In genomic region chr6:118007302-118007701, GRCm38 (mm10) we compare ENCODE assay signal across 9 mouse cellular contexts. TPM values are rescaled to one million over a fixed set of nuclear protein-coding genes. Genes with fewer than 3 reads are reported as not detected.
DNase-seq lines count a peak whose midpoint lies in the region; ATAC-seq and TF ChIP-seq lines count a peak whose summit lies in the region.
"Had no signal": no experiment of that assay in that cellular context is flagged by ENCODE, and none has a peak within 500 bp of the region (broad histone marks: within the 10 kb centered on the region; RNA-seq: fewer than 3 reads in every experiment).

No protein-coding gene starts in this region.

- peaks cover 1% of the 10 kb centered on the region; the same call in 1 of the 2 replicates for H3K27me3 ChIP-seq in kidney, adult 2 months (replicated peaks; ENCODE audit: control insufficient read depth, insufficient read depth, low read length)
- H3K27me3 ChIP-seq in neural tube, embryonic 15.5 days (replicated peaks) = peaks cover 15% of the 10 kb centered on the region

- TF ChIP-seq POLR2A in kidney, adult 2 months (IDR thresholded peaks at IDR 0.05; ENCODE audit: low read depth, low read length) = no peak

- no peak overlapping the region for H3K9ac ChIP-seq in neural tube, embryonic 15.5 days (replicated peaks)
- H3K9ac ChIP-seq: embryonic facial prominence, embryonic 15.5 days; hindbrain, embryonic 13.5 days had no signal

- no peak for ATAC-seq in neural tube, embryonic 15.5 days (ENCODE audit: low FRiP score)

- no peaks in the 10 kb centered on the region for H3K9me3 ChIP-seq in neural tube, embryonic 15.5 days (replicated peaks)
- H3K9me3 ChIP-seq: embryonic facial prominence, embryonic 15.5 days; hindbrain, embryonic 13.5 days had no signal

- peak; percentile 57 for TF ChIP-seq CTCF in kidney, adult 2 months (conservative IDR thresholded peaks at IDR 0.05; ENCODE audit: insufficient read depth, insufficient read length, low read depth, low read length)

- 50% methylated on average over 5 of the region's 5 CpGs for WGBS in kidney, adult 2 months
- 58% methylated on average over 5 of the region's 5 CpGs for WGBS in neural tube, embryonic 15.5 days

- intact Hi-C loops in left cerebral cortex, postnatal 10 days (cut with DNase I) = no loop called here

- H3K27ac ChIP-seq in kidney, adult 2 months (ENCODE audit: insufficient read depth, low read depth, low read length) = no peak overlapping the region
- H3K27ac ChIP-seq in neural tube, embryonic 15.5 days (replicated peaks) = no peak overlapping the region
- H3K27ac ChIP-seq: embryonic facial prominence, embryonic 15.5 days; hindbrain, embryonic 13.5 days had no signal

- no peaks in the 10 kb centered on the region for H3K4me1 ChIP-seq in kidney, adult 2 months (ENCODE audit: control insufficient read depth, insufficient read depth, low read length)
- H3K4me1 ChIP-seq in neural tube, embryonic 15.5 days = peaks cover 13% of the 10 kb centered on the region

- no peak overlapping the region for H3K4me3 ChIP-seq in kidney, adult 2 months (ENCODE audit: insufficient read depth, low read depth, low read length)
- H3K4me3 ChIP-seq in neural tube, embryonic 15.5 days (replicated peaks) = no peak overlapping the region
- H3K4me3 ChIP-seq: embryonic facial prominence, embryonic 15.5 days; hindbrain, embryonic 13.5 days had no signal

- H3K4me2 ChIP-seq in neural tube, embryonic 15.5 days = no peak overlapping the region
- H3K4me2 ChIP-seq: embryonic facial prominence, embryonic 15.5 days; hindbrain, embryonic 13.5 days had no signal

- no peaks in the 10 kb centered on the region for H3K36me3 ChIP-seq in kidney, adult 2 months (ENCODE audit: control insufficient read depth, insufficient read depth, low read length)
- no peaks in the 10 kb centered on the region for H3K36me3 ChIP-seq in neural tube, embryonic 15.5 days
- H3K36me3 ChIP-seq: embryonic facial prominence, embryonic 15.5 days; hindbrain, embryonic 13.5 days had no signal

- DNase-seq in kidney, adult 2 months = peak; percentile 9
- DNase-seq in kidney, adult 11 months = no peak
- peak; percentile 54 for DNase-seq in 416B (ENCODE audit: low read depth)
- peak; percentile 50 to 54 for DNase-seq in B cell, adult 2 months
- peak; percentile 39 for DNase-seq in embryo, embryonic 10.5 days (ENCODE audit: low spot score)
- no peak for DNase-seq in left cerebral cortex, postnatal 10 days (ENCODE audit: extremely low spot score in 1 of 2, low spot score in 2 of 2)

RNA-seq across cellular contexts. Expression of gene Rasgef1a, which starts 3.9 kb away (rescaled TPM):
- polyA plus RNA-seq in kidney, adult 2 months (2012; rRNA removed) = 0.36 and 0.52 TPM in 2 replicates
- 3.3 and 4.3 TPM in 2 replicates for polyA plus RNA-seq in neural tube, embryonic 15.5 days (2015; fragmentation: Nextera tagmentation; extraction: Ambion mirVana)
- 10 to 100 TPM; 79.8 to 88.2 TPM for total RNA-seq in left cerebral cortex, postnatal 10 days (2021)

Comparison
In these comparisons a context has a peak if more than half of its experiments do, and no peak if none do; other contexts are left out.
1. DNase-seq: peak in kidney, adult 2 months (single experiment), 416B (single experiment), B cell, adult 2 months (2 of 2) and embryo, embryonic 10.5 days (single experiment); none in kidney, adult 11 months (single experiment) and left cerebral cortex, postnatal 10 days (0 of 2).